Mouse (Mus musculus): ENCODE results near the gene Smg7. TPM values are rescaled to one million over a fixed set of nuclear protein-coding genes. Genes with fewer than 3 reads are reported as not detected.

Smg7 gene
- total and polyA plus RNA-seq, 2 experiments from 2014 or later: 26.9 to 65.0 TPM

DNA sequence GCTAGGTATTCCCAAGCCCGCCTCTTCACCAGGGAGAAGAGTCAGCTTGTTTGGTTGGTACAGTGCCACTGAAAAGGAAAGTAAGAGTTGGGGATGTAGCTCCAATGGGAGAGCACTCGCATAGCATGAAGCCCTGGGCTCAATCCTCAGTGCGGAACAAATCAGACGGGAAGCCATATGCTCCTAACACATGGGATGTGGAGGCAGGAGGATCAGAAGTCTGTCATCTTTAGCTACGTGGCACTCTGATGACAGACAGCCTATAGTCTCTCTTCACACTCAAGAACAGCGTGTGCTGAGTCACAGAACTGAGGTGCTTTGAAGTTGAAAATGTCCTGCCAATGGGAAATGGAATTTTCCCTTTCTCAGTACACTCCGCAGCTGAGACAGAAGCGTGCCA lies 71.4 kb downstream of the Smg7 start:
- WGBS: 69% methylated on average over 8 of the region's 8 CpGs
- no peak overlapping the region for H3K27ac ChIP-seq
- no peak for DNase-seq (ENCODE audit: low spot score)
- H3K9ac ChIP-seq (replicated peaks; ENCODE audit: low read length): no peak overlapping the region
- H3K36me3 ChIP-seq (ENCODE audit: insufficient read depth, low read length): no peaks in the 10 kb centered on the region
- ATAC-seq: no peak
- no peak overlapping the region for H3K4me2 ChIP-seq (ENCODE audit: low read depth, low read length)
- no peak for TF ChIP-seq CTCF (IDR thresholded peaks at IDR 0.05; ENCODE audit: low read depth)
- no peaks in the 10 kb centered on the region for H3K4me1 ChIP-seq (ENCODE audit: insufficient read depth, low read length)
- H3K9me3 ChIP-seq (ENCODE audit: low read length): no peaks in the 10 kb centered on the region
- no peaks in the 10 kb centered on the region for H3K27me3 ChIP-seq (ENCODE audit: insufficient read depth, low read length)
- no peak overlapping the region for H3K4me3 ChIP-seq (ENCODE audit: low read length)

DNA sequence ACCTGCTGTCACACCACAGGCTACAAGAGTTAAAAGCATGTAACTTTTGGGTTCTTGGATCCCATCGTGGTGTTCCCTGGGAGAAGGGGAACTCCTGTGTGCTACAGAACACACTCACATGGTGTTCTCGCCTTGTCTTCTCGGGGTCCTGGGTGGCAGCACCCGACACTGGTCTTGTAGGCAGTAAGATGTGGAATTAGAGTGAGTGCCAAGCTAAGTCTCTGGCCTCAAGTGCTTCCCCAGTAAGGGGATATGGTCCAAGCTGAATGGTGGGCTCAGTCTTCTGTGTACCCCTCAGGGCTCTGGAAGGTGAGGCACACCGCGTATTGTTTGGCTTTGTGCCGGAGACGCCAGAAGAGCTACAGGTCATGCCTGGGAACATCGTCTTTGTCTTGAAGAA lies 72.4 kb downstream of the Smg7 start:
- no peak overlapping the region for H3K27ac ChIP-seq
- no peaks in the 10 kb centered on the region for H3K9me3 ChIP-seq (ENCODE audit: low read length)
- TF ChIP-seq CTCF (IDR thresholded peaks at IDR 0.05; ENCODE audit: low read depth): no peak
- WGBS: 94% methylated on average over 9 of the region's 9 CpGs
- H3K36me3 ChIP-seq (ENCODE audit: insufficient read depth, low read length): no peaks in the 10 kb centered on the region
- H3K4me3 ChIP-seq (ENCODE audit: low read length): no peak overlapping the region
- no peak overlapping the region for H3K9ac ChIP-seq (replicated peaks; ENCODE audit: low read length)
- no peaks in the 10 kb centered on the region for H3K4me1 ChIP-seq (ENCODE audit: insufficient read depth, low read length)
- H3K27me3 ChIP-seq (ENCODE audit: insufficient read depth, low read length): no peaks in the 10 kb centered on the region
- ATAC-seq (no peak), DNase-seq (ENCODE audit: low spot score) (no peak)
- no peak overlapping the region for H3K4me2 ChIP-seq (ENCODE audit: low read depth, low read length)

DNA sequence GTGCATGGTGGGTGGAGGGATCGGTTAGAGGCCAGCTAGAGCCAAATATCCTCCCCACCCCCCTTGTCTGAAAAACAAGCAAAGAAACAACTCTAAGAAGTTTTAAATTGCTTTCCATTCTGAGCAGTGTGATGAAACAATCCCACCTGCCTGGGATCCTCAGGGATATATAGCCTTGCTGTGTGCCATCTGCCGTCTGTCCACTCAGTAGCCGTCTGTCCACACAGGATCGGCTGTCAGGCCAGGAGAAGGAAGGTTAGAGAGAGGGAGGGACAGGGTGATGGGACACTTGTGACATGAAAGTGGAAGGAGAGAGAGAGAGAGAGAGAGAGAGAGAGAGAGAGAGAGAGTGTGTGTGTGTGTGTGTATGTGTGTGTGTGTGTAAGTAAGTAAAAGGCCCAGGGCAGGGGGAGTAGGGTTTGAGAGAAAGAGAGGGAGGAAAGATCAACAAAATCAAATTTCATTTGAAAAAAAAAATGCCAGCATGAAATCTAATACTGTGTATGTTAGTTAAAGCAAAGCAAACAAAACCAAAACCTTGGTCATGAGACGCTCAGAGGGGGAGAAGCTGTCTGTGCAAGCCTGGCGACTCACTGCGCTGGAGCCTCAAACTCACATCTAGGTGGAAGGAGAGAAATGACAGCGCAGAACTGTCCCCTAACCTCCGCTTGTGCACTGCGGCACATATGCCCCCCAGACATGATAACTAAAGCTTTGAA lies 73.7 kb downstream of the Smg7 start:
- ATAC-seq: no peak
- H3K27ac ChIP-seq: no peak overlapping the region

DNA sequence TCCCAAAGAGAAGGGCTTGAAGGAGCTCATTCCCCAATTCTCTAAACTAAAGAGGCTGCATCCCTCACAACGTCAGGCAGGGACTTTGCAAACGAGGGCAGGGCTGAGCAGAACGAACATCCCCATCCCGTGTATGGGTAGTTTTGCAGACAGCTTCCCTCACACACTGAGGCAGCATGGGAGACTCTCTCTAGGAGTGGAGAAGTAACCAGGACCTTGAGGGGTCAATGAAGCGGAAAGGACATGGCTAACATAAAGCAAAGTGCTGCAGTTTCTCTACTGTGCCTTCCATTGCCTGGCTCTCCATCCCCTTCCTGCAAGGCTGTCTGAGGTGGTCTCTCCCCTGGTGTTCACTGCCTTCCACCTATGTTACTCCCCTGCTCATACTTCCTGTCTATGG lies 74.3 kb downstream of the Smg7 start:
- Histone ChIP-seq H3K27me3 (ENCODE audit: insufficient read depth, low read length) (no peaks in the 10 kb centered on the region), H3K4me3 (ENCODE audit: low read length) (no peak overlapping the region), H3K4me2 (ENCODE audit: low read depth, low read length) (no peak overlapping the region), H3K36me3 (ENCODE audit: insufficient read depth, low read length) (no peaks in the 10 kb centered on the region), H3K27ac (no peak overlapping the region), H3K4me1 (ENCODE audit: insufficient read depth, low read length) (no peaks in the 10 kb centered on the region), H3K9me3 (ENCODE audit: low read length) (no peaks in the 10 kb centered on the region), H3K9ac (replicated peaks; ENCODE audit: low read length) (no peak overlapping the region)
- ATAC-seq (no peak), DNase-seq (ENCODE audit: low spot score) (no peak)
- WGBS: 74% methylated on average over 5 of the region's 5 CpGs
- TF ChIP-seq CTCF (IDR thresholded peaks at IDR 0.05; ENCODE audit: low read depth): no peak

More for the DNA sequence above, 73.7 kb downstream of the Smg7 start:
- Histone ChIP-seq H3K4me2 (ENCODE audit: low read depth, low read length) (no peak overlapping the region), H3K4me1 (ENCODE audit: insufficient read depth, low read length) (no peaks in the 10 kb centered on the region), H3K9ac (replicated peaks; ENCODE audit: low read length) (no peak overlapping the region), H3K27me3 (ENCODE audit: insufficient read depth, low read length) (no peaks in the 10 kb centered on the region), H3K4me3 (ENCODE audit: low read length) (no peak overlapping the region), H3K36me3 (ENCODE audit: insufficient read depth, low read length) (no peaks in the 10 kb centered on the region), H3K9me3 (ENCODE audit: low read length) (no peaks in the 10 kb centered on the region)
- WGBS: 72% methylated on average over 10 of the region's 10 CpGs
- DNase-seq (ENCODE audit: low spot score): no peak
- no peak for TF ChIP-seq CTCF (IDR thresholded peaks at IDR 0.05; ENCODE audit: low read depth)

DNA sequence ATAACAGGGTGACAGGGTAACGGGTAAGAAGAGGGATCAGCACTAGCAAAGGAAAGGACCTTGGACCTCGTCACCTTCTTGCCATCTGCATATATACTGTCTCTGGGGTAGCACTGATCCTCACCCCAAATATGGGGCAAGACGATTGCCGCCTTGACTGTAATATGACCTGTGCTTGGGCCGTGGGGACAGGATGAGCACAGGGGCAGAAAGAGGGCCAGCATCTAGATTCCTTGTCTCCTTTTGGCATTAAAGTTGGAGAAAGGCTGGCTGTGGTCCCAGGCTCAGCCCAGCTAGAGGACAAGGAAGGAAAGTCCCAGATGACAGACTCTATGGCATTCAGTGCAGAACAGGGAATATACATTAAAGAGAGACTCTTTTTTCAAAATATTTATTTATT lies 76.0 kb downstream of the Smg7 start:
- H3K27ac ChIP-seq: no peak overlapping the region
- no peak overlapping the region for H3K9ac ChIP-seq (replicated peaks; ENCODE audit: low read length)
- no peaks in the 10 kb centered on the region for H3K4me1 ChIP-seq (ENCODE audit: insufficient read depth, low read length)
- no peak overlapping the region for H3K4me3 ChIP-seq (ENCODE audit: low read length)
- no peaks in the 10 kb centered on the region for H3K27me3 ChIP-seq (ENCODE audit: insufficient read depth, low read length)
- ATAC-seq: no peak
- DNase-seq (ENCODE audit: low spot score): no peak
- no peak for TF ChIP-seq CTCF (IDR thresholded peaks at IDR 0.05; ENCODE audit: low read depth)
- H3K4me2 ChIP-seq (ENCODE audit: low read depth, low read length): no peak overlapping the region
- 75% methylated on average over 5 of the region's 5 CpGs for WGBS
- no peaks in the 10 kb centered on the region for H3K9me3 ChIP-seq (ENCODE audit: low read length)
- no peaks in the 10 kb centered on the region for H3K36me3 ChIP-seq (ENCODE audit: insufficient read depth, low read length)

DNA sequence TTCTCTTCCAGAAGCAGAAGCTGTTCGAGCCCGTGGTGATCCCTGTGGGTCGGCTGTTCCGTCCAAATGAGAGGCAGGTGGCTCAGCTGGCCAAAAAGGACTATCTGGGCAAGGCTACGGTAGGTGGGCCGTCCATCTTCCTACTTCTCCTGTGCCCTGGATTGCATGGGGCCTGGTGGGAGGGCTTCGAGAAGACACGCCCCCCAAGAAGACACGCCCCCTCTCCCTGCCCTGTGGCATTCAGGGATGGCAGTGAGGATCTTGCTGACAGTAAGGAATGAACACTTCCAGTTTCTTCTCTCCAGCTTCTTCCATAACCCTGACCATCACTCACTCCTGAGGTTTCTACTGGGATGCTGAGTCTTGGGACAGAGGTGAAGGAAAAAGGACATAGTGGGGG lies 78.2 kb downstream of the Smg7 start:
- H3K9ac ChIP-seq (replicated peaks; ENCODE audit: low read length): no peak overlapping the region
- H3K4me1 ChIP-seq (ENCODE audit: insufficient read depth, low read length): no peaks in the 10 kb centered on the region
- no peak for TF ChIP-seq CTCF (IDR thresholded peaks at IDR 0.05; ENCODE audit: low read depth)
- 69% methylated on average over 9 of the region's 9 CpGs for WGBS
- H3K4me3 ChIP-seq (ENCODE audit: low read length): no peak overlapping the region
- no peak for ATAC-seq
- H3K27me3 ChIP-seq (ENCODE audit: insufficient read depth, low read length): no peaks in the 10 kb centered on the region
- no peak overlapping the region for H3K27ac ChIP-seq
- DNase-seq (ENCODE audit: low spot score): no peak
- H3K4me2 ChIP-seq (ENCODE audit: low read depth, low read length): no peak overlapping the region
- no peaks in the 10 kb centered on the region for H3K9me3 ChIP-seq (ENCODE audit: low read length)
- H3K36me3 ChIP-seq (ENCODE audit: insufficient read depth, low read length): no peaks in the 10 kb centered on the region

DNA sequence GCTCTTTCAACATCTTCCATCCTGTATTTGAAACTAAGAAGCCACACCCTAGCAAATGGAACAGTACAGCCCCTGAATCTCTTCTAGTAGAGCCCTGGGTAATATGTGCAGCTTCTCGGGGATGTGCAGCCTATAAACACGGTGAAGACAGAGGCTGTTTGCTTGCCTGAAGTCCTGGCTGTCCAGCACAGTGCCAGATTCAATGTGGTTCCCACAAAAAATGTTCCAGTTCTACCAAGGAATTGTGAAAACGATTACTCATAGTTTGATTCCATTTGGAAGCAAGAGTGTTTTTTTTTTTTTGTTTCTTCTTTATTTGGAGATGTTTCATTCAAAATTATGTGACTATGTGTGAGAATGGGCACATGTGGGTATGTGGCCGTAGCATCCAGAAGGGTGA lies 80.7 kb downstream of the Smg7 start:
- no peak for DNase-seq (ENCODE audit: low spot score)
- TF ChIP-seq CTCF (IDR thresholded peaks at IDR 0.05; ENCODE audit: low read depth): no peak
- WGBS: 93% methylated on average over 4 of the region's 4 CpGs
- no peak overlapping the region for H3K27ac ChIP-seq
- no peaks in the 10 kb centered on the region for H3K9me3 ChIP-seq (ENCODE audit: low read length)
- no peaks in the 10 kb centered on the region for H3K27me3 ChIP-seq (ENCODE audit: insufficient read depth, low read length)
- H3K4me1 ChIP-seq (ENCODE audit: insufficient read depth, low read length): peaks cover 10% of the 10 kb centered on the region
- ATAC-seq: no peak
- H3K36me3 ChIP-seq (ENCODE audit: insufficient read depth, low read length): no peaks in the 10 kb centered on the region
- no peak overlapping the region for H3K4me2 ChIP-seq (ENCODE audit: low read depth, low read length)
- no peak overlapping the region for H3K9ac ChIP-seq (replicated peaks; ENCODE audit: low read length)
- H3K4me3 ChIP-seq (ENCODE audit: low read length): no peak overlapping the region
